Mouse (Mus musculus): ENCODE results near the gene Cd164l2. TPM values are rescaled to one million over a fixed set of nuclear protein-coding genes. Genes with fewer than 3 reads are reported as not detected.

Gene Cd164l2
- polyA plus RNA-seq, 1 experiment from 2014 or later, result 0.50 TPM

DNA sequence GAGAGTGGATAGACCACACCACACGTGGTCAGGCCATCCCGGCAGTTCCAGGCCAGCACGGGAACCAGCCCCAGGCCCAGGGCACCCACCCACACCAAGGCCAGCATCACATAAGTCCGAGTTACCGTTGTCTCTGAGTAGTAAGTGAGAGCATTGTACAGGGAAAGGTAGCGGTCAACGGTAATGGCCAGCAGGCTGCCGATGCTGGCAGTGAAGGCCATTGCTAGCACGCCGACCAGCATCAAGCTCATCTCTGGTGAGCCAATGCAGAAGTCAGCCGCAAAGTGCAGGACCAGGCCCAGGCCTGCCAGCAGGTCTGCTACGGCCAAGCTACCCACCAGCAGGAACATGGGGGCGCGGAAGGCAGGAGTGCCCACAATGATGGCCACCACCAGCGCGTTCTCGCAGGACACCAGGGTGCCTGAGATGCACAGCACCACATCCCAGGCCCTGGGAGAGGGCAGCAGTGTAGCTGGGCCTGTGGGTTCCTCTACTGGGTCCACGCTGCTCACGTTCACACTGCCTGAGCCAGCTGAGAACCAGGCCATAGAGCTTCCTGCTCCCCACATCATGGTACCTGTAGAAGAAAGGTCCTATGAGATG is 1.0 kb upstream of the Cd164l2 start:
- Histone ChIP-seq H3K36me3 (replicated peaks) (no peaks in the 10 kb centered on the region), H3K4me3 (replicated peaks) (no peak overlapping the region), H3K9me3 (no peaks in the 10 kb centered on the region), H3K4me1 (peaks cover 21% of the 10 kb centered on the region), H3K9ac (no peak overlapping the region), H3K4me2 (no peak overlapping the region), H3K27me3 (peaks cover 68% of the 10 kb centered on the region), H3K27ac (no peak overlapping the region)
- 92% methylated on average over 19 of the region's 19 CpGs for whole genome bisulfite sequencing
- no peak for ATAC-seq (ENCODE audit: low FRiP score)

DNA sequence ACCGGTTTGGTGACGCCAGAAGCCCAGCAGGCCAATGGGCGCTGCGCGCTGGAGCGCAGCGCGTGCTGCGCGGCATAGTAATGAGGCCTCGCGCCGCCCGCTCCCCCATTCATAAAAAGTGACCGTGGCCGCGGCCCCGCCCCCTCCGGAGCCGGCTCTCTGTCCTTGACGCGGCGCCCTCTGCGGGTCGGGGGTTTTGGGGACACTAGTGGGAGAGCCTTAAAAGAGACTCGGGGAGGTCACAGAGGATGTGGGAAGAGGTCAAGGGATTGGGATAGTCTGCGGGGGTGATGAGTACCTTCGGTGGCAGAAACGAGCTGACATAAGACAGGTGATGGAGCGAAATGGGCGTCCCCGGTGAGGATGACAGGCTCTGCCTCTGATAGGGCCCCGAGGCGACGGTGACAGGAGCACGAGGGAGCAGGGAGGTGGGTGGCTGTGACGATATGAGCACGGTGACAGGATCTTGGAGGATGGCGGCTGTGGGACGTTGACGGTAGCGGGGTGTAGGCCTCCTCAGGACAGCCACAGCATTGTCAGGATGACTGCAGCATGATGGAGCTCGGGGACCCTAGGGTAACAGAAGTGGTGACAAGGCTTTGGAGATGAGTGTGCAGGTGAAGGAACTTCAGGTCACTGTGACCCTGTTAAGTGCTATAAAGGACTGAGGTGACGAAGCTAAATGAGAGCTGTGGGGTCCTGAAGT is 784 bp downstream of the Cd164l2 start:
- Histone ChIP-seq H3K4me3 (replicated peaks) (peak overlapping the region; percentile 61), H3K27ac (no peak overlapping the region), H3K4me2 (peak overlapping the region; percentile 98), H3K36me3 (replicated peaks) (no peaks in the 10 kb centered on the region), H3K9ac (peak overlapping the region; percentile 58), H3K27me3 (peaks cover 68% of the 10 kb centered on the region), H3K4me1 (peaks cover 21% of the 10 kb centered on the region), H3K9me3 (no peaks in the 10 kb centered on the region)
- ATAC-seq (ENCODE audit: low FRiP score), result peak; percentile 87
- 1% methylated on average over 44 of the region's 44 CpGs for WGBS

DNA sequence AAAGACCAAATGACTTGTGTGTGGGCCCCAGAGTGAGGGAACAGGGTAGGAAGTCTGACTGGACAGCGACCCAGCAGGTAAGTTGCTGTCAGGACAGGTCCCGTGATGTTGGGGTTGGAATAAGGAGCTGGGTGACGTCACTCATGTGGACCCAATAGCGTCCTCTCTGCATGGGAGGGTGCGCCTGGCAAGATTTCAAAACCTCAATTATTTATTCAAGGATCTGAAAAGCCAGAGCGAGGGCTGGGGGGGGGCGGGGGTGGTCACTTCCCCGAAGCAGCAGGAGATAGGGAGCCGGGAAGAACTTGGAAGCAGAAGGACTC is 1.3 kb downstream of the Cd164l2 start:
- ATAC-seq (ENCODE audit: low FRiP score), result peak; percentile 10; the same call in 1 of the 2 replicates
- WGBS, result under 1% methylated on average over 9 of the region's 9 CpGs
- Histone ChIP-seq H3K4me3 (replicated peaks) (peak overlapping the region; percentile 61), H3K9me3 (no peaks in the 10 kb centered on the region), H3K27ac (no peak overlapping the region), H3K4me1 (peaks cover 24% of the 10 kb centered on the region), H3K27me3 (peaks cover 65% of the 10 kb centered on the region), H3K9ac (no peak overlapping the region), H3K4me2 (peak overlapping the region; percentile 98), H3K36me3 (replicated peaks) (no peaks in the 10 kb centered on the region)

DNA sequence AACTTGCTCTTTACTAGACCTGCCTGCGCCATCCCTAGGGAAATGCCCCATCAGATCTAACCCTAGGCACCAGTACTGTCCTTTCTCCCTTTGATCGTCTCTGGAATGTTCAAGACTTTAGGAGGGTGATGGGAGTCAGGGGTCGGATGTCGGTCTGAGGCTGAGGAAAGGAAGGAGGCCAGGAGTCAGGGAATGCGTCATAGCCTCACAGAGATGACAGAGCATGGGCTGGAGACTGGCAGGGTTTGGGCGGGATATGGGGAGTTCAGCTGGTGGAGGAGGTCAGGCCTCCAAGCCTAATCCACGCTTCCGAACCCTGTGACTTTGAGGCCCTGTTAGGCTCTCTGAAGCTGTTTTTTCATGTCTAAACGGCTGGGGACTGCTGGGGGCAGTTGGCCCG is 1.7 kb downstream of the Cd164l2 start:
- H3K9ac ChIP-seq, result no peak overlapping the region

DNA sequence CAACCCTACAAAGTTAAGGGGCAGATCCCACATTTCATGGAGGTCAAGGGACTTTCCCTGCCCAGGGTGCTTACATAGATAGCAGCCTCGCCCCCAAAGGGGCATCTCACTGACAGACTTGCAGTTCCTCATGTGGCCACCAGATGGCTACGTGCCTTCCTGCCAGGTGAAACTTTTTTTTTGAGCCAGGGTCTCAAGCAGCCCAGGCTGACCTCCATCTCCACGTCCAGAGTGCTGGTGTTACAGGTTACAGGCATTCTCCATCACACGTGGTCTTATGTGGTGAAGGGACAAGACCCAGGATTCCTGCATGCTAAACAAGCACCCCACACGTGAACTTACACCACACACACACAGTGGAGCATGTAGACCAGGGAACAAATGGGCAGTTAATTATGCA is 5.7 kb downstream of the Cd164l2 start:
- H3K9me3 ChIP-seq, result no peaks in the 10 kb centered on the region
- H3K4me2 ChIP-seq, result no peak overlapping the region
- peaks cover 66% of the 10 kb centered on the region for H3K27me3 ChIP-seq
- peaks cover 21% of the 10 kb centered on the region for H3K4me1 ChIP-seq
- no peak overlapping the region for H3K4me3 ChIP-seq (replicated peaks)
- H3K27ac ChIP-seq, result no peak overlapping the region
- under 1% methylated on average over 5 of the region's 5 CpGs for WGBS
- no peak overlapping the region for H3K9ac ChIP-seq
- 0 out of 2 replicates have a peak, but pooled peaks have one; percentile 28 for ATAC-seq (ENCODE audit: low FRiP score)
- no peaks in the 10 kb centered on the region for H3K36me3 ChIP-seq (replicated peaks)

More for the DNA sequence above, 1.7 kb downstream of the Cd164l2 start:
- ATAC-seq (ENCODE audit: low FRiP score), result no peak
- no peak overlapping the region for H3K27ac ChIP-seq
- peak overlapping the region; percentile 61 for H3K4me3 ChIP-seq (replicated peaks)
- H3K27me3 ChIP-seq, result peaks cover 61% of the 10 kb centered on the region
- no peaks in the 10 kb centered on the region for H3K9me3 ChIP-seq
- H3K4me2 ChIP-seq, result peak overlapping the region; percentile 98
- 6% methylated on average over 10 of the region's 10 CpGs for WGBS
- H3K4me1 ChIP-seq, result peaks cover 24% of the 10 kb centered on the region
- no peaks in the 10 kb centered on the region for H3K36me3 ChIP-seq (replicated peaks)

DNA sequence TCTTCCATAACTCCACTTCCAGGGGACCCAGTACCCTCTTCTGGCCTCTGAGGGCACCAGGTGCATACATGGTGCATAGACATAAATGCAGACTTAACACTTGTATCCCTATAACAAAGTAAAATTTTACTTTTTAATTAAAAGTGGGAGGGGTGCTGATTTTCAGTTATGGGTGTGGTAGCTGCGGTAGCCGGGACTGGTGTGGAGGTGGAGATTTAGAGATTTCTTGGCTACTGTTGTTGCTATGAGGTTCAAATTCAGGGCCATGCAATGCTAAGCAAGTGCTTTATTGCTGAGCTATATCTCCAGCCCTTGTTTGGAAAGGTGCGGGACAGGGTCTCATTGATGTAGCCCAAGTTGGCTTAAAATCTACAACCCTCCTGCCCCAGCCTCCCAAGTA is 6.8 kb downstream of the Cd164l2 start:
- H3K4me2 ChIP-seq, result no peak overlapping the region
- H3K9me3 ChIP-seq, result no peaks in the 10 kb centered on the region
- H3K9ac ChIP-seq, result no peak overlapping the region
- ATAC-seq (ENCODE audit: low FRiP score), result no peak
- H3K4me1 ChIP-seq, result peaks cover 10% of the 10 kb centered on the region
- 91% methylated on average over 3 of the region's 3 CpGs for WGBS
- H3K27me3 ChIP-seq, result peaks cover 66% of the 10 kb centered on the region
- H3K27ac ChIP-seq, result no peak overlapping the region
- H3K4me3 ChIP-seq (replicated peaks), result no peak overlapping the region
- no peaks in the 10 kb centered on the region for H3K36me3 ChIP-seq (replicated peaks)

DNA sequence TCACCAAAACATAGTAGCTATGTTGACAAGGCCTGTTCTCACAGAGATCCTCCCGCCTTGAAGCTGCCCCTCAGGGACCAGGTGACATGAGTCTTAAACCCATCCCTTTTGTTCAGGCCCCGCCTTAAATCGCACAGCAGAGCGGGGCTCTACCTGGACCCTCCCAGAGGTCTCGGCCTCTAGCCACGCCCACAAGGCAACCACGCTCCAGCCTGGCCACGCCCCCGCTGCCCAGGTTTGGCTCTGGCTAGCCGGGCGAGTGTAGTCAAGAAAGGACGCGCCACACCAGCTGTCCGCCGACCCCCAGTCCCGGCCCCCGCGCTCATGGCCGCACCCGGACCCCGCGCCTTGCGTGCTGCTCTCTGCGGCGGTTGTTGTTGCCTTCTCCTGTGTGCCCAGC is 8.7 kb downstream of the Cd164l2 start:
- Histone ChIP-seq H3K27ac (no peak overlapping the region), H3K27me3 (peaks cover 50% of the 10 kb centered on the region)

DNA sequence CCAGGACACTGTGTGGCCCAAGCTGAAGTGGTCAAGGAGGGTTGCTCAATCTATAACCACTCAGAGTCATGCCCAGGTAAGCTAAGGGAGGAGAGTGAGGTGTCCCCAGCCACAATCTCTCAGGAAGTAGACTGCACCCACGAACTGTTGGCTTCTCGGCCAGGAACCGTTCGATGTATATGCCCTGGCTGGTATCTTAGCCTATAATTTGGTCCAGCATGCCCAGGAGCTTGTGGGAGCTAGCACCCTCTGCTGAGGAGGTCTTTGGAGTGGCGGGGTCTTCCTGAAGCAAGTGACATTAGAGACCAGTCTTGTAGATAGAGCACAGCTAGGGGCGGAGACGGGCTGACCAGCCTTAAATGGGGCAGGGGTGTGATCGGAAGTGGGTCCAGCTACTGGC is 9.8 kb downstream of the Cd164l2 start:
- ATAC-seq (ENCODE audit: low FRiP score), result no peak
- WGBS, result 84% methylated on average over 8 of the region's 8 CpGs
- Histone ChIP-seq H3K4me3 (replicated peaks) (no peak overlapping the region), H3K4me1 (peaks cover 12% of the 10 kb centered on the region), H3K9ac (no peak overlapping the region), H3K4me2 (no peak overlapping the region), H3K27ac (no peak overlapping the region), H3K9me3 (no peaks in the 10 kb centered on the region), H3K36me3 (replicated peaks) (no peaks in the 10 kb centered on the region), H3K27me3 (peaks cover 49% of the 10 kb centered on the region)

More for the DNA sequence above, 8.7 kb downstream of the Cd164l2 start:
- WGBS, result 1% methylated on average over 25 of the region's 25 CpGs
- peak overlapping the region; percentile 53 for H3K4me2 ChIP-seq
- peaks cover 12% of the 10 kb centered on the region for H3K4me1 ChIP-seq
- H3K9me3 ChIP-seq, result no peaks in the 10 kb centered on the region
- 0 out of 2 replicates have a peak overlapping the region, but pooled peaks have one; percentile 30 for H3K9ac ChIP-seq
- no peaks in the 10 kb centered on the region for H3K36me3 ChIP-seq (replicated peaks)
- H3K4me3 ChIP-seq (replicated peaks), result peak overlapping the region; percentile 24
- ATAC-seq (ENCODE audit: low FRiP score), result no peak

DNA sequence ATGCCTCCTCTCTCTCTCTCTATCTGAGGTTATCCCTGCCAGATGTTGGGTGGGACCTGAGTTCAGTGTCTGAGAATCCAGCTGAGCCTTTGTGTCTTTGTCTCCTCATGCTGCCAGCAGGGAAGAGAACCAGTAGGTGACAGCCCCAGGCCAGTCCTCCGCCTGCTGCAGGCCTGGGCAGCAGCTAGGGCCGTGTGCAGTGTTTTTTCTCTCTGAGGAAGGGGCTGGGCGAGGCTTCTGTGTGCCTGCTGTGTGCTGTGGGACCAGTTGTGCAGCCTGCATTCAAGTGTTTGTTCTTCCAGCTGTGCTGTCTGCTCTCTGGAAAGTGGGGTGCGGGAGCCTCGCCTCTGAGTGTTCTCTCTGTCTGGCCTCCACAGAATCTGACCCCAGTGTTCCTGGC is 11.9 kb downstream of the Cd164l2 start:
- Histone ChIP-seq H3K36me3 (replicated peaks) (no peaks in the 10 kb centered on the region), H3K9me3 (no peaks in the 10 kb centered on the region), H3K4me2 (no peak overlapping the region), H3K27ac (no peak overlapping the region), H3K4me3 (replicated peaks) (no peak overlapping the region), H3K27me3 (peaks cover 49% of the 10 kb centered on the region), H3K4me1 (peaks cover 9% of the 10 kb centered on the region), H3K9ac (no peak overlapping the region)
- 49% methylated on average over 5 of the region's 5 CpGs for WGBS
- no peak for ATAC-seq (ENCODE audit: low FRiP score)

DNA sequence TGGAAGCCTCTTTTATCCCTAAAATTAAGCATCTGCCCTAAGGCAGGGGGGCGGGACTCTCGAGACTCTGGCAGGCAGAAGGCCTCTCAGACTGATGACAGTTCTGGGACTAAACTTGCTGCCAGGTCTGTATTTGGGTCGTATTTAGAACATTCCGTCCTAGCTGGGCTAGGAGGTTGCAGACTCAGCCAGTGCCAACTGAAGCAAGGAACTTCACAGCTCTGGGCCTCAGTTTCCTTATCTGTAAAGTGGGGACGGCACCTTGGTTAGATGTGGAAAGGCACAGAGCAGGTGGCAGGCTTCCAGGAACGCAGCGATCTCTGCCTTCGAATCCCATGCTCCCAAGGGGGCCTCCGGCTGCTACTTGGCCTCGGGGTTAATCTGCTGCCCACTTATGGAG is 14.1 kb downstream of the Cd164l2 start:
- ATAC-seq (ENCODE audit: low FRiP score), result no peak
- 77% methylated on average over 10 of the region's 10 CpGs for WGBS
- no peaks in the 10 kb centered on the region for H3K36me3 ChIP-seq (replicated peaks)

DNA sequence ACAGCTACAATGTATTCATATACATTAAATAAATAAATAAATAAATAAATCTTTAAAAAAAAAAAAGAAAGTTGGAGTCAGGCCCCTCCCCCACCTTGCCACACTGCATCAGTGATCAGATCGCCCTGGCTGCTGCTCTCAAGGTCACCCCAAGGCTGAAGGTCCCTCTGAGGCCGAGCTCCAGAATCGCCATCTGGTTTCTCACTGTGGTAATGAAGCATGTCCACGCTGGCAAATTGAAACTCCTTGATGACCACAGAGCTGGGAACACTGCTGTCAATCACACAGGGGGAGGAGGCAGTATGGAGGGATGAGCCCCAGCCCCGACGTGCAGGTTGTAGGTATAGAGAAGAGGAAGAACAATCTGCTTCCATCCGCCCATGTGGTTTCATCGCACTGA is 15.7 kb downstream of the Cd164l2 start:
- H3K9ac ChIP-seq, result no peak overlapping the region
- H3K4me2 ChIP-seq, result no peak overlapping the region
- peaks cover 2% of the 10 kb centered on the region; the same call in 1 of the 2 replicates for H3K4me1 ChIP-seq
- H3K36me3 ChIP-seq (replicated peaks), result no peaks in the 10 kb centered on the region
- peaks cover 13% of the 10 kb centered on the region for H3K27me3 ChIP-seq
- ATAC-seq (ENCODE audit: low FRiP score), result no peak
- H3K9me3 ChIP-seq, result no peaks in the 10 kb centered on the region
- H3K27ac ChIP-seq, result no peak overlapping the region
- H3K4me3 ChIP-seq (replicated peaks), result no peak overlapping the region
- 73% methylated on average over 8 of the region's 8 CpGs for WGBS

More for the DNA sequence above, 14.1 kb downstream of the Cd164l2 start:
- no peak overlapping the region for H3K27ac ChIP-seq
- H3K27me3 ChIP-seq, result peaks cover 29% of the 10 kb centered on the region
- peaks cover 3% of the 10 kb centered on the region; the same call in 1 of the 2 replicates for H3K4me1 ChIP-seq
- H3K9ac ChIP-seq, result no peak overlapping the region
- H3K9me3 ChIP-seq, result no peaks in the 10 kb centered on the region
- H3K4me2 ChIP-seq, result no peak overlapping the region
- no peak overlapping the region for H3K4me3 ChIP-seq (replicated peaks)

DNA sequence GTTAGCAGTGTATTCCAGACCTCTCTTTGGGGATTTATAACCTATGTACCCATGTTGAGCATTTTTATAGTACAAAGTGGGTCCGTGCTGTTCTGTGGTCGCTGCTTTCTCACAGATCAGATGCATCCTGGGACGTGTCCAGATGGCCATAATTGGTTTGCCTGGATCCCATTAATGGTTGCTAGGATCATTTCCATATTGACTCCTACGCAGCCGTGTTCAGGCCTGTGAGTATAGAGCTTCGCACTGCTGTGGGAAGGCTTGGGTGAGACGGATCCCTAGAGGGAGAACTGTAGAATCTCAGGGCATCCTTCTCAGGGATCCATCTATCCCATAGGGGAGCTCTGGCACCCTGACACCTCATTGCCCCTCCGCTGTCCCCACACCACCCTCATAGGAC is 17.7 kb downstream of the Cd164l2 start:
- no peaks in the 10 kb centered on the region for H3K36me3 ChIP-seq (replicated peaks)
- H3K4me1 ChIP-seq, result no peaks in the 10 kb centered on the region
- H3K9ac ChIP-seq, result no peak overlapping the region
- H3K27me3 ChIP-seq, result no peaks in the 10 kb centered on the region
- no peak overlapping the region for H3K4me2 ChIP-seq
- H3K4me3 ChIP-seq (replicated peaks), result no peak overlapping the region
- no peak for ATAC-seq (ENCODE audit: low FRiP score)
- H3K27ac ChIP-seq, result peak overlapping the region; percentile 31; the same call in 1 of the 2 replicates
- WGBS, result 66% methylated on average over 8 of the region's 8 CpGs
- no peaks in the 10 kb centered on the region for H3K9me3 ChIP-seq

Data from forebrain, embryonic 12.5 days (tissue).